Mouse (Mus musculus) hindbrain, embryonic 16.5 days (tissue): ENCODE measurements around the gene 4930404H24Rik. TPM values are rescaled to one million over a fixed set of nuclear protein-coding genes. Genes with fewer than 3 reads are reported as not detected.

ENCODE experiments used
- ATAC-seq: fragments of 200-750 bp; cut with Nextera tagmentation; 2 replicates; pipeline ENCODE4 v1.8.0; 2017; ENCODE audit warnings: moderate TSS enrichment, moderate library complexity
- H3K27ac ChIP-seq: fragments of 300-500 bp; sonication (generic); 2 replicates; pipeline ENCODE4 v1.5.1; 2014; ENCODE audit warnings: low read depth, mild to moderate bottlenecking, control low read depth, low read length, moderate library complexity
- H3K27me3 ChIP-seq: fragments of 300-500 bp; sonication (generic); replicated peaks from 2 replicates; pipeline ENCODE4 v1.6.1; 2014; ENCODE audit warnings: low read length; ENCODE audit not compliant: control insufficient read depth, insufficient read depth
- H3K36me3 ChIP-seq: fragments of 300-500 bp; sonication (generic); 2 replicates; pipeline ENCODE4 v1.6.1; 2014; ENCODE audit warnings: mild to moderate bottlenecking, low read length, moderate library complexity, mixed read lengths; ENCODE audit not compliant: control insufficient read depth, insufficient read depth
- H3K4me1 ChIP-seq: fragments of 300-500 bp; sonication (generic); 2 replicates; pipeline ENCODE4 v1.6.1; 2014; ENCODE audit warnings: low read depth, low read length; ENCODE audit not compliant: control insufficient read depth, insufficient read depth
- H3K4me2 ChIP-seq: fragments of 300-500 bp; sonication (generic); 2 replicates; pipeline ENCODE4 v1.6.1; 2014; ENCODE audit warnings: mild to moderate bottlenecking, low read length, control low read depth, moderate library complexity
- H3K4me3 ChIP-seq: fragments of 300-500 bp; sonication (generic); 2 replicates; pipeline ENCODE4 v1.5.1; 2014; ENCODE audit warnings: mild to moderate bottlenecking, low read length, control low read depth, moderate library complexity
- H3K9ac ChIP-seq: fragments of 300-500 bp; sonication (generic); 2 replicates; pipeline ENCODE4 v1.6.1; 2014; ENCODE audit warnings: low read depth, mild to moderate bottlenecking, control low read depth, low read length, moderate library complexity
- H3K9me3 ChIP-seq: fragments of 300-500 bp; sonication (generic); 2 replicates; pipeline ENCODE4 v1.6.1; 2014; ENCODE audit warnings: mild to moderate bottlenecking, low read length, moderate library complexity; ENCODE audit not compliant: control insufficient read depth
- WGBS: fragments of 180-500 bp; shearing (Covaris S2); extraction: QIAGEN DNeasy Blood & Tissue Kit; methylation state at CpG from one replicate; pipeline ENCODE4 v1.1.7; 2014; 5-methylcytosine and 5-hydroxymethylcytosine counted together
- polyA plus RNA-seq: library from polyadenylated mRNA; unstranded; fragments of >200 nt; fragmentation: Nextera tagmentation; extraction: Ambion mirVana; gene quantifications from 2 replicates; pipeline ENCODE4 v1.2.1, GENCODE M21; 2015

4930404H24Rik gene
- polyA plus RNA-seq, 1 experiment from 2014 or later = not detected

DNA sequence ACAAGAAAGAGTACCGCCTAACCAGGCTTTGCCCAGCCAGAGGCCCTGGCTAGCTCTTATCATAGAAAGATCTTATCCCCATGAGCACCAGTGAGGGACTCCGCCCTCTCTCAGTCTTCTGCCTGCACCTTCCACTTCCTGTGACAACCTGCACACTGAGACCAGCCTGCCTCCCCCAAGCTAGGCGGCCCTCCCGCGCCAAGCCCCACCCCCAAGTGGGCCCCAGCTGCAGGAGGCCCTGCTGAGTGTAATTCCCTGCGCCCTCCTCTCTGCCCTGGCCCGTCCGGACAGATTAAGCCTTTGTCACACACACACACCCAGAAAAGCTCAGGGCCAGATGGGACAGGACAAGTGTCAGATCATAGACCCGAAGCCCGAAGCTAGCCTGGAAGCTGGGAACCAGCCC is 33.3 kb downstream of the 4930404H24Rik start:
- Histone ChIP-seq H3K9me3 (no peaks in the 10 kb centered on the region), H3K27ac (no peak overlapping the region), H3K4me3 (no peak overlapping the region), H3K4me1 (peaks cover 32% of the 10 kb centered on the region), H3K9ac (no peak overlapping the region), H3K4me2 (no peak overlapping the region), H3K36me3 (no peaks in the 10 kb centered on the region), H3K27me3 (no peaks in the 10 kb centered on the region)
- 24% methylated on average over 10 of the region's 10 CpGs for WGBS
- ATAC-seq = no peak

DNA sequence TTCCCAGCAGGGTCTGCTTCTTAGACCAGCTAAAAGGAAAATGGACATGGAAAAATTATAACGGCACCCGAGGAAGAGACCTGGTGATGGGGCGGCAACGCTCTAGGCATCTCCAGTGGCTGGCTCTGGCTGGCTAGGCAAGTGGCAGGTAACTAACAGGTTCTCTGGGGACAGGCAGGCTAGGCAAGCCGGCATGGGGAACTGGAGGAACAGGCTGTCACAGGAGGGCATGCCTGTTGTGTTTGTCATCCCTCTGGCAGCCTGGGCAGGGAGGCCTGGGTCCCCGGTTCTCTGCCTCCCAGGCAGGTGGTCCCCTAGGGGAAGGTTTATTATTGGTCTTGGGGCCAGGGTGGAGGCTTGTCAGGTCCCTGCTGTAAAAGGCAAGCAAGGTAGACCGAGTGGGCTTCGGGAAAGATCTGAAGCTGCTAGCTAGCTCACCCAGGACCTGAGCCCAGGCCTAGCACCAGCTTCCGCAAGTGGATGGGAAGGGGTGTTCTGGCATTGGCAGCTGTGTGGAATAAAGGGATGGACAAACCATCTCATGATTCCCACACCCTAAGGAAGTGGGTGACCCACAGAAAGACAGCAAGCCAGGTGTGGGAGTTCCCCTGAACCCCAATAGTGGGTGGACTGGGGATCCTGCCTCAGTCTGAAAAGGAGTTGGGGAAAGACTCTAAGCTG is 34.4 kb downstream of the 4930404H24Rik start:
- Histone ChIP-seq H3K27me3 (no peaks in the 10 kb centered on the region), H3K9ac (peak overlapping the region; percentile 91), H3K4me2 (peak overlapping the region; percentile 93), H3K4me3 (peak overlapping the region; percentile 66), H3K27ac (no peak overlapping the region; the same call in 1 of the 2 replicates), H3K36me3 (no peaks in the 10 kb centered on the region), H3K9me3 (no peaks in the 10 kb centered on the region), H3K4me1 (peaks cover 32% of the 10 kb centered on the region)
- 45% methylated on average over 9 of the region's 9 CpGs for WGBS
- no peak for ATAC-seq

DNA sequence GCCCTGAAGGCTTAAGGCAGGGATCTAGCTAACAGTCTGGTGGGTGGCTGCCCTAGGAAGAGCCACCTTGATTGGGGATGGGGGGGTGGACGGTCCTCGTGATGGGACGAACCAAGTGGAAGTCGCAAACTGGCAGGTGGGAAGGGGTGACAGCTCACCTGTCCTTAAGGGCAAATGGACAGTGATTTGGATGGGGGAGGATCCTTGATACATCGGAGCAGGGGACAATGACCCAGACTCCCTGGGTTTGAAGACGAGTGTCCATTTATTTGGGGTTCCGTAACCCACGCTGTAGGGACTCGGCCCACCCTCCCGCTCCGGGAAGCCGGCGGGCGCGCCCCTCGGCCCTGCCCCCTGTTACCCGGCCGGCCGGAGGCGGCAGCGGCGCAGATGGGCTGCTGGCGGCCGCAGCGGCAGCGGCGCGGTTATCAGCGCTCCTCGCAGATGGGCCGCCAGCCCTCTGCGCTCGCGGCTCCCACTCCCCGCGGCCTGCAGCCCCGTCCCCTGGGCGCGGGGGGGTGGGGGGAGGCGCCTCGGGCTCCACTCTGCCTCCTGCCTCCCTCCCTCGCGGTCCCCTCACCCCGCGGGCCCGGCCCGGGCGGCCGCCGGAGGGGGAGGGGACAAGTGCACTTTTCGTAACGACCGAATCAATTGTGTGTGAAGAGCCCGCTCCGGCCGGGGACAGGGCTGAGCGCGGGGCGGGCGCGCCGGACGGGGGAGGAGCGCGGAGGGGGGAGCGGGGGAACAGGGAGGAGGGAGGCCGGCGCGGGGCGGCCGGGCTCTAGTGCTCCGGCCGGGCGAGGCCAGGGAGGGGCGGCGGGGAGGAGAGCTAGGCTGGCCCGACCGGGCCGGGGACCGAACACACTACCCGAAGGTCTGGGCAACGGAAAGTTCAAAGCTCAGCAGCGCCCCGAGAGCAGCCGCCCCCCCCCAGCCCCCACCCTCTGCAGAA is 35.3 kb downstream of the 4930404H24Rik start:
- Histone ChIP-seq H3K36me3 (no peaks in the 10 kb centered on the region), H3K4me2 (peak overlapping the region; percentile 93), H3K4me3 (peak overlapping the region; percentile 66), H3K27ac (peak overlapping the region; percentile 87), H3K27me3 (no peaks in the 10 kb centered on the region), H3K9me3 (no peaks in the 10 kb centered on the region), H3K9ac (peak overlapping the region; percentile 91), H3K4me1 (peaks cover 26% of the 10 kb centered on the region)
- ATAC-seq = peak; percentile 43
- WGBS = under 1% methylated on average over 61 of the region's 85 CpGs

DNA sequence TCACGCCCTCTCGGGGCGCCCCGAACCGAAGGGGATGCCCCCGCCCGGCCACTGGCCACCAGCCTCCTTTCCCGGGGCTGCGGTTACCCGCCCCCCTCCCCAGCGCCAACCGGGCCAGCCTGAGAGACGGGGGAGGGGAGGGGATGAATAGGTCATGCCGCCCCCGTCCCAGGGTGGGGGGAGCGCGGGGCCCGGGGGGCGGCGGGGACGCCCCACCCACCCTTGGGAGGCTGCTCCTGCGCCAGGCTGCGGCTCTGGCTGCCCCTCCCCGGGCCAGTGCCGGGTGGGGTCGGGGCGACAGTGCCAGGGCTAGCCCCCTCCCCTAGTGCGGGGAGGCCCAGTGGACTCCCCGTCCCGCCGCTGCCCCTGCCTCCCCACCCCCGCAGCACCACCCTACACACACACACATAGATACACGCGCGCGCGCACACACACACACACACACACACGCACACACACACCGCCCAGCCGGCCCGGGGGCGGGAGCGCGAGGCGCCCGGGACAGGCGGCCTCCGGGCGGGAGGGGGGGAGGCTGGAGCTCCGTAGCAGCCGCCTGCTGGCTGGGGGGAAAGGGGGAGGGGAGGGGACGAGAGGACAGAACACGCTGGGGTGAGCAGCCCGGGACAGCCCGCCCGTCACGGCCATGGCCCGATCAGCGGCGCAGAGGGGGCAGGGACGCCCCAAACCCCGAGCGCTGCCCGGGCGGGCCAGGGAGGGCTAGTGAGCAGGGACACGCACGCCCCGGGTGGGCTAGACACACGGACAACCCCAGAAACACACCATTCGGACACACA is 36.2 kb downstream of the 4930404H24Rik start:
- peak overlapping the region; percentile 87 for H3K27ac ChIP-seq
- H3K9ac ChIP-seq = peak overlapping the region; percentile 91
- ATAC-seq = peak; percentile 40
- no peaks in the 10 kb centered on the region for H3K36me3 ChIP-seq
- peak overlapping the region; percentile 66 for H3K4me3 ChIP-seq
- WGBS = 0% methylated on average over 17 of the region's 70 CpGs
- H3K27me3 ChIP-seq = no peaks in the 10 kb centered on the region
- H3K9me3 ChIP-seq = no peaks in the 10 kb centered on the region
- peak overlapping the region; percentile 93 for H3K4me2 ChIP-seq
- H3K4me1 ChIP-seq = peaks cover 23% of the 10 kb centered on the region

DNA sequence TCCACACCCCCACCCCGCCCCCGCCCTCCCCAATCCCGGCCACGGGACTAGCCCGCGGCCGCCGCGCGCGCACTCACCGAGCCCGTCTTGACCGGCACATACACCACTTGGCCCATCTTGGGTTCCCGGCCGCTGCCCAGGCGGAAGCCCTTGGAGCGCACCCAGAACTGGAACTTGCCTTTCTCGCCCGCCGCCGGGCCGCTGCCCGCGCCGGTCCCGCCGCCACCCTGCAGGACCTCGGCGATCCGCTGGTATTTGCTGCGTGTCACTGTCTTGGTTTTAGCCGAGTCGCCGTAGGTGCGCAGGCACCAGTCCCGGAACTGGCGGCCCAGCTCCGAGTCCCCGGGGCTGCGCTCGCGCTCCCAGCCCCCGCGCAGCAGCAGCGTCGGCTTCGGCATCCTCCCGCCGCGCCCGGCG is 36.8 kb downstream of the 4930404H24Rik start:
- H3K4me1 ChIP-seq = peaks cover 23% of the 10 kb centered on the region
- peak overlapping the region; percentile 87 for H3K27ac ChIP-seq
- no peaks in the 10 kb centered on the region for H3K9me3 ChIP-seq
- 0% methylated on average over 49 of the region's 53 CpGs for WGBS
- H3K9ac ChIP-seq = peak overlapping the region; percentile 91
- H3K4me3 ChIP-seq = peak overlapping the region; percentile 66
- no peaks in the 10 kb centered on the region for H3K36me3 ChIP-seq
- ATAC-seq = peak; percentile 8
- no peaks in the 10 kb centered on the region for H3K27me3 ChIP-seq
- peak overlapping the region; percentile 93 for H3K4me2 ChIP-seq

DNA sequence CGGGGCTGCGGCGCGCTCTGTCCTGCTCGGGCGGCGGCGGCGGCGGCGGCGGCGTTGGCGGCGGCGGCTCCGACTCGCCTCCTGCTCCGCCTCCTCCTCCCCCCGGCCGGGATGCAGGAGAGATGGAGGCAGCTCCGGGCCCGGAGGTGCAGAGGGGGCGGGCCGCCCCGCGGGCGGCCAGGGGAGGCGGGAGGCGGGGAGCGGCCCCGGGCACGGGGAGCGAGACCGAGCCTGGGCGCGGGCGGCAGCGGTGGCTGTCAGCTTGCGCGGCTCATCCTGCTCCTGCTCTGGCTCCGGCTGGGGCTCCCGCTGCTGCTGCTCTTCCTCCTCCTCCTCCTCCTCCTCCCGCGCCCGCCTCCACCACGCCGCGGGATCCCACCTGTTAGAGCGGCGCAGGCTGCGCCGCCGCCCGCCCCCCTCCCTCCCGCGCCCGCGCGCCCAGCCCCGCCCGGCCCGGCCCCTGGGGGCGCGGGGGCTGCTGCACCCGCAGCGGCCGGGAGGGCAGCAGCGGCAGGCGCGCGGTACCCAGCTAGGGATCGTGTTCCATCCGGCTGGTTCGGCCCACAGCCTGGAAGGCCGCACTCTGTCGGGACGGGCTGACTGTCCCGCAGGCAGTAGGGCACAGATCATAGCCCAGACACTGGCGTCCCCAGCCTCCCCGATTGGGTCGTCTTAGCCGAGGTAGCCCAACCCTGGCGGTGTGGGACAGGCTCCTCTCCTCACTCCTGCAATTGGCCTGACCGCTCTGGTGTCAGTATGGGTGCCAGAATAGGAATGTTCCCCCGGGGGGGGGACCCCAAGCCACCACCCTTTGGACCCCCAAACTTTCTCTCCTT is 37.6 kb downstream of the 4930404H24Rik start, which contains the start of gene Nol4l:
TSS of gene Nol4l (minus strand) at position 41 of the 836 bp plus-strand sequence.
- H3K4me3 ChIP-seq = peak within 1 kb of the TSS; percentile 66
- ATAC-seq = peak; percentile 46
- peaks cover 23% of the 10 kb centered on the region for H3K4me1 ChIP-seq
- H3K9ac ChIP-seq = peak within 1 kb of the TSS; percentile 91
- peak within 1 kb of the TSS; percentile 87 for H3K27ac ChIP-seq
- H3K9me3 ChIP-seq = no peaks in the 10 kb centered on the region
- peak within 1 kb of the TSS; percentile 93 for H3K4me2 ChIP-seq
- H3K36me3 ChIP-seq = no peaks in the 10 kb centered on the region
- no peaks in the 10 kb centered on the region for H3K27me3 ChIP-seq
- WGBS = 3% methylated on average over 17 of the region's 86 CpGs

DNA sequence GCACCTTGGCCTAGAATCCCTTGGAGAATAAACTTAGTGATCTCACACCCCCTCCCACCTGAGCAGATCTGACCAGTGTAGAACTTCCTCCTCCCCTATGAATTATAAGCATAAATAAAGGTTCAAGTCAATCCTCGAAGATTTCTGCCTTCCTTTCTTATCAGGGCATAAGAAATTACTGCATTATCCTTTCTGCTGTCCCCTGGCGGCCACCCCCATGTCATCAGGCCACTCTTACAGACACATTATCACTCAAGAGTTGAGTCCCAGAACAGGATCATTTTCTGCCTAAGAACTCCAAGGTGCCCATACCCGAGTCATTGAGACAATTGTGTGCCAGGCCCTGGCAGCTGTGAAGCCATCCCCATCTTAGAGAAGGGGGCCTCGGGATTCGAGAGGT is 38.4 kb downstream of the 4930404H24Rik start:
- ATAC-seq = no peak
- Histone ChIP-seq H3K9ac (no peak overlapping the region), H3K27me3 (no peaks in the 10 kb centered on the region), H3K9me3 (no peaks in the 10 kb centered on the region), H3K36me3 (no peaks in the 10 kb centered on the region), H3K4me1 (peaks cover 19% of the 10 kb centered on the region), H3K4me3 (no peak overlapping the region), H3K4me2 (no peak overlapping the region), H3K27ac (no peak overlapping the region)
- 57% methylated on average over 5 of the region's 5 CpGs for WGBS

DNA sequence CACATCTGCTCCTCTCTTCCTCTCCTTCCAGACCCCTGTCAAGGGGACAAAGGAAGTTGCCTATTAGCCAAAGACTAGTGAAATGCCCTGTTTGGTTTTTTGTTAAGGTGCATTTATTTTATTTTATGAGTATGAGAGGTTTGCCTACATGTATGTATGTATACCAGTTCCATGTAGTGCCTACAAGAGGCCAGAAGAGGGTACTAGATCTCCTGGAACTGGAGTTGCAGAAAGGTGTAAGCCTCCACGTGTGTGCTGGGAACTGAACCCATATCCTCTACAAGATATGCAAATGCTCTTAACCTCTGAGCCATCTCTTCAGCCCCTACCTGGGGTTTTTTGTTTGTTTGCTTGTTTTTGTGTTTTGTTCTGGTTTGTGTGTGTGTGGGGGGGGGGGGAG is 41.4 kb downstream of the 4930404H24Rik start:
- H3K27ac ChIP-seq = no peak overlapping the region
- peaks cover 4% of the 10 kb centered on the region for H3K4me1 ChIP-seq
- no peaks in the 10 kb centered on the region for H3K27me3 ChIP-seq
- no peak overlapping the region for H3K4me2 ChIP-seq
- H3K9me3 ChIP-seq = no peaks in the 10 kb centered on the region
- H3K4me3 ChIP-seq = no peak overlapping the region
- H3K36me3 ChIP-seq = no peaks in the 10 kb centered on the region
- WGBS = 59% methylated on average over 1 of the region's 1 CpGs
- ATAC-seq = no peak
- no peak overlapping the region for H3K9ac ChIP-seq
